Mouse (Mus musculus) inflammation-experienced regulatory T-cells, adult 6 months (primary cell): ENCODE measurements around the gene Rnd1. TPM values are rescaled to one million over a fixed set of nuclear protein-coding genes. Genes with fewer than 3 reads are reported as not detected.

ENCODE experiments used
- polyA plus RNA-seq, 3 experiments: library from polyadenylated mRNA; unstranded; fragments of 100-300 nt; shearing (Covaris generic); gene quantifications; one replicate each; pipeline ENCODE4 v1.2.1; 2017

Gene Rnd1
- polyA plus RNA-seq, 3 experiments from 2014 or later: 0.94 to 1.8 (median 0.99) TPM

Other genes with a start within 250 kb of the Rnd1 start
- gene Olfr282, start 246.2 kb downstream of the Rnd1 start, polyA plus RNA-seq: not detected
- not detected for gene Olfr281, start 224.9 kb downstream of the Rnd1 start, polyA plus RNA-seq
- not detected for gene OR5BS1P, start 207.6 kb downstream of the Rnd1 start, polyA plus RNA-seq
- gene Lalba, start 194.7 kb downstream of the Rnd1 start, polyA plus RNA-seq: not detected
- gene Olfr279, start 185.1 kb downstream of the Rnd1 start, polyA plus RNA-seq: under 1 TPM in 2 of 3 experiments, not detected in 1; 0.06 to 0.07 TPM
- gene Kansl2, start 143.2 kb downstream of the Rnd1 start, polyA plus RNA-seq: 10 to 100 TPM; 29.4 to 33.1 (median 32.4) TPM
- 10 to 100 TPM; 69.3 to 99.2 (median 86.3) TPM for gene Ccnt1, start 106.5 kb downstream of the Rnd1 start, polyA plus RNA-seq
- not detected for gene 4930415O20Rik, start 106.5 kb downstream of the Rnd1 start, polyA plus RNA-seq
- under 1 TPM in 2 of 3 experiments, not detected in 1; 0.28 to 0.44 TPM for gene Adcy6, start 67.4 kb downstream of the Rnd1 start, polyA plus RNA-seq
- under 1 TPM in 2 of 3 experiments, not detected in 1; 0.30 to 0.38 TPM for gene Cacnb3, start 46.6 kb downstream of the Rnd1 start, polyA plus RNA-seq
- gene Ddx23, start 14.6 kb downstream of the Rnd1 start, polyA plus RNA-seq: 10 to 100 TPM; 15.4 to 37.0 (median 37.0) TPM
- gene Ccdc65, start 30.7 kb upstream of the Rnd1 start, polyA plus RNA-seq: not detected
- gene Fkbp11, start 50.7 kb upstream of the Rnd1 start, polyA plus RNA-seq: 1 to 10 TPM in 1 of 3 experiments, under 1 TPM in 1, not detected in 1; 0.62 to 1.7 TPM
- gene Arf3, start 85.8 kb upstream of the Rnd1 start, polyA plus RNA-seq: 10 to 100 TPM; 35.5 to 38.0 (median 37.8) TPM
- under 1 TPM in 1 of 3 experiments, not detected in 2; 0.15 TPM for gene Wnt10b, start 100.7 kb upstream of the Rnd1 start, polyA plus RNA-seq
- gene Wnt1, start 112.4 kb upstream of the Rnd1 start, polyA plus RNA-seq: under 1 TPM in 1 of 3 experiments, not detected in 2; 0.15 TPM
- not detected for gene Ddn, start 132.0 kb upstream of the Rnd1 start, polyA plus RNA-seq
- 100 to 1,000 TPM; 119 to 137 (median 129) TPM for gene Prkag1, start 154.1 kb upstream of the Rnd1 start, polyA plus RNA-seq
- 10 to 100 TPM; 18.7 to 36.4 (median 30.7) TPM for gene Kmt2d, start 193.7 kb upstream of the Rnd1 start, polyA plus RNA-seq
- gene Rhebl1, start 217.1 kb upstream of the Rnd1 start, polyA plus RNA-seq: 10 to 100 TPM in 2 of 3 experiments, 1 to 10 TPM in 1; 9.5 to 13.0 (median 10.8) TPM
- under 1 TPM in 1 of 3 experiments, not detected in 2; 0.09 TPM for gene Dhh, start 221.1 kb upstream of the Rnd1 start, polyA plus RNA-seq
- gene Lmbr1l, start 240.8 kb upstream of the Rnd1 start, polyA plus RNA-seq: 10 to 100 TPM; 17.3 to 46.9 (median 39.3) TPM